Comparison of ENCODE assay signal across 16 mouse cellular contexts in the genomic region with DNA sequence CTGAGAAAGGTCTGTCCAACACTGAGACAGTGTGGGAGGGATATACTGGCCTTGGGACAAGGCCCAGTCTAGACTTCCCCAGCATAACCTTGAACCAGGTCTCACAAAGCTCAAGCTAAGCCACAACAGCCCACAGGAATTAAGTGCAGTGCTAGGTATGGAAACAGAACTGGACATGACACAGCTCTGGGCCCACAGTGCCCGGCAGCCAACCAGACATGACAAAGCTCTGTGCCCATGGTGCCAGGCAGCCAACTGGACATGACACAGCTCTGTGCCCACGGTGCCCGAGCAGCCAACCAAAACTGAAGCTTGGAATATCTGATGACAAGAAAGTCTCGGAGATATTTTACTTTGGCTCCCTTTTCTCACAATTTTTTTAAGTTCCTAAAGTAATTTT. TPM values are rescaled to one million over a fixed set of nuclear protein-coding genes. Genes with fewer than 3 reads are reported as not detected.
"Had no signal": no experiment of that assay in that cellular context is flagged by ENCODE, and none has a peak within 500 bp of the region (broad histone marks: within the 10 kb centered on the region; RNA-seq: fewer than 3 reads in every experiment).

No protein-coding gene starts in this region.

- DNase-seq: kidney, postnatal 14 days; lung, embryonic 14.5 days; lung, postnatal 10 days; lung, postnatal 4 days; retina, postnatal 1 day; right cerebral cortex, postnatal 4 days; spleen, adult 18-20 months; thymus, postnatal 36 days had no signal

- H3K4me2 ChIP-seq: kidney, embryonic 15.5 days; limb, embryonic 15.5 days; liver, embryonic 12.5 days; lung, embryonic 14.5 days; midbrain, embryonic 11.5 days; neural tube, embryonic 13.5 days had no signal

- H3K36me3 ChIP-seq: kidney, embryonic 15.5 days; limb, embryonic 15.5 days; liver, embryonic 12.5 days; midbrain, embryonic 15.5 days; neural tube, embryonic 13.5 days had no signal

- H3K9me3 ChIP-seq: kidney, embryonic 15.5 days; limb, embryonic 15.5 days; liver, embryonic 12.5 days; midbrain, embryonic 15.5 days; neural tube, embryonic 13.5 days had no signal

- H3K9ac ChIP-seq: kidney, embryonic 15.5 days; limb, embryonic 15.5 days; liver, embryonic 12.5 days; lung, embryonic 14.5 days; midbrain, embryonic 15.5 days; neural tube, embryonic 13.5 days had no signal

- H3K27ac ChIP-seq: kidney, embryonic 15.5 days; left cerebral cortex, adult 2 months; limb, embryonic 15.5 days; liver, embryonic 12.5 days; neural tube, embryonic 13.5 days had no signal

- ATAC-seq: liver, embryonic 12.5 days had no signal

- H3K4me3 ChIP-seq: kidney, embryonic 15.5 days; left cerebral cortex, adult 2 months; limb, embryonic 15.5 days; liver, embryonic 12.5 days; midbrain, embryonic 15.5 days; neural tube, embryonic 13.5 days had no signal

- H3K4me1 ChIP-seq: kidney, embryonic 15.5 days; liver, embryonic 12.5 days had no signal

- H3K27me3 ChIP-seq: kidney, embryonic 15.5 days; limb, embryonic 15.5 days; midbrain, embryonic 15.5 days; neural tube, embryonic 13.5 days had no signal

RNA-seq across cellular contexts. Expression of gene Slc41a2, which starts 52.8 kb away (rescaled TPM):
- polyA plus RNA-seq: liver, embryonic 16.5 days had no signal
